Mouse (Mus musculus) layer of hippocampus, postnatal 14 days (tissue): ENCODE measurements around the gene Rarb. TPM values are rescaled to one million over a fixed set of nuclear protein-coding genes. Genes with fewer than 3 reads are reported as not detected.
"Not testable (repeated sequence)": the region's sequence is repeated elsewhere in the genome, so short reads cannot be mapped to it uniquely, and the experiment has no call there.

Experiments used
- DNase-seq, 2 experiments: peaks; one replicate each; pipeline ENCODE4 v3.0.0; 2021 to 2022; ENCODE audit warnings: low spot score in 2 of 2, mixed read lengths in 1 of 2
- long read RNA-seq, 2 experiments: library from polyadenylated mRNA; stranded (forward); transcript quantifications; one replicate each; pipeline ENCODE4 v2.0.0; 2021
- total RNA-seq, 2 experiments: library from RNA; stranded (reverse); gene quantifications; 2 replicates each; pipeline ENCODE4 v1.2.3; 2021

Rarb gene
- total RNA-seq = 10 to 100 TPM in 1 of 2 experiments, 1 to 10 TPM in 1; 8.9 to 11.5 TPM
- long read RNA-seq, experiment 1, transcript Rarb-201 (8 exons, 3,108 nt) = major isoform, 8 of 8 reads
- long read RNA-seq, experiment 1, partial matches to known transcripts = 0 of 8 reads
- long read RNA-seq, experiment 1, other reads (novel, unspliced or antisense) = 0 of 8 reads
- long read RNA-seq, experiment 2, transcript Rarb-201 (8 exons, 3,108 nt) = major isoform, 7 of 9 reads
- long read RNA-seq, experiment 2, partial matches to known transcripts = 1 of 9 reads
- long read RNA-seq, experiment 2, other reads (novel, unspliced or antisense) = 1 of 9 reads

DNA sequence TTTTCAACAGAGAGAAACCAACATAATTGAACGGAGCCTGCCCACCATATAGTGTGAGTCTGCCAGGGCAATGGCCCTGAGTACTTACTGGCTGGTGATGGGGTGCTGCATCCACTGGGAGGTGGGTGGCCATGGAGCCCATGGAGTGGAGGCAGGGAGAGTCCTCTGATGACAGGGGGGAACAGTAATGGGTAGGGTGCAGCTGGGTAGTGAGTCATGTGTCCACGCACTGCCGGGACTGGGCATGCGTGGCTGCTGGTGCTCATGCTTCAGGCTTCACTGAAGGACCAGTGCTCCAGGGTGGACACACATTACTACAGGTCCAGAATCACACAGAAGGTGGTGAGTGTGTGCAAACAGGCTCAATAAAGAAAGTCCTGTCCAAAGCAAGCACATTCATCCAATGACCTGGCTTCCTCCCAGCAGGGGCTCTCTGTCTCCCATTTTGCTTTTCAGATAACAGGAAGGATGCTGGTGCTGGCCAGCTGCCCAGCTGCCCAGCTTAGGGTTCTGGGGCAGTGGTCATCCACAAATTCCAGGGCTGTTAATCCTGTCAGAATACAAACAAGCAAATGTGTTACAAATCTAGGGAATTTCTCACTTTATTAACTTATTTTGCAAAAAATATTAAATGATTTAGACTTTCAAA, at the start of gene Rarb:
Gene Rarb (minus strand): TSS at position 555 of the 649 bp plus-strand sequence.
- no peak for DNase-seq

DNA sequence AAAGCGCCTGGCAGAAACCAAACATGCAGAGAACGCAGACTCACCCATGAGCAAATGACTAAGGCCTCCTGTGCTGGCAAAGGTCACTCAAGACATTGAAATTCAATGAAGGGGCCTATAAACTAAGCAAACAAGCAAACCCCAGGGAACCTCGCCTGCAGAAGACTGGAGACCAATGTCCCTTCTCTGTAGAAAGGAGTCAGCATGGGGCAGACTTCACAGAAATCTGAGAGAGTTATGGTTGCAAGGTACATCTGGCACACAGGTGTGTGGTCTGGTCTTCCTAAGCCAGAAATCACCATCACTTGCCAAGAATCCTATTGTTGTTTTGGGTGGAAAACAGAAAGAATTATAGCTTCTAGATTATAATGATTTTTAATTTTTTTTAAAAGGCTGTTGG, 23.1 kb upstream of the Rarb start:
- DNase-seq = no peak

DNA sequence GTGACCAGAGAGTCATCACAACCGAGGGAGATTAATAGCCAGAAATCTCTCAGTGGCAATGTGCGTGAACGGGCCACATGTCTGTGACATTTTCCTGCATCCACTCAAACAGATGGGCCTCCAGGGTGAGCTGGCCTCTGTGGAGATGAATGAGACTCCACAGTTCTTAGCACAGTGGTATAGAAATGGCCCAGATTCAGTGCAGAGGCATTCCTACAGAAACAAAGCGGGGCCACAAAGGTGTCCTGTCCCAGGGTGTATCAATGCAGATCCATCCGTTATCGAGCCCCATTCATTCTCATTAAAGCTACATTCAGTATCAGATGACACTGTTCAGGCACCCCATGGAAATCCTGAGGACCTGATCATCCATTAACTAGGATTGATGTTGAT, 22.6 kb upstream of the Rarb start:
- peak in 1 of 2 experiments; percentile 20 for DNase-seq

DNA sequence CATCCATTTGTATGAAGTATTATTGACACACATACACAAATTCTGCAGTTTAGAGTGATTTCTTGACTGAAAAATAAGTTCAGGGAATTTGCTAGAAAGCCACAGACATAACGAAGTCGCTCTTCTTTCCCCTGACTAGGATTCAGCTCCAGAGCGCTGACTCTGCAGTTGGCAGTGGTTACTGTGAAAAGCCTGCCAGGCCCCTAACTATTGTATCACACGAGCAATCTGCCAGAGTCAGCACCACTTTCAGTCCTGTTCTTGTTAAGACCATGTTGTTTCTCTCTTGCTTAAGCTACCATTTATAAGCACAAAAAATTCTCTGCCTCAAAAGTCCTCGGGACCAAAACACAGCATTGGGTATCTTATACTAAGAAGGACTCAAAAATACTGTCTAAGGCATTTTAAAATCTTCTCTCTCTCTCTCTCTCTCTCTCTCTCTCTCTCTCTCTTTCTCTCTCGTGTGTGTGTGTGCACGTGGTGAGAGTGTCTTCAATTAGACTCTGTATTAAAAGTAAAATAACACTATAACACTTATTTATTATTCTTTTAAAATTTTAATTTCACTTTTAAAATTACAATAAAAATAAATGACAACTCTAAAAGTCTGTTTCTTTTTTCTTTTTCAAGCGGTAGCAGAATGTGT, 22.1 kb upstream of the Rarb start:
- peak; percentile 50 to 89 for DNase-seq

DNA sequence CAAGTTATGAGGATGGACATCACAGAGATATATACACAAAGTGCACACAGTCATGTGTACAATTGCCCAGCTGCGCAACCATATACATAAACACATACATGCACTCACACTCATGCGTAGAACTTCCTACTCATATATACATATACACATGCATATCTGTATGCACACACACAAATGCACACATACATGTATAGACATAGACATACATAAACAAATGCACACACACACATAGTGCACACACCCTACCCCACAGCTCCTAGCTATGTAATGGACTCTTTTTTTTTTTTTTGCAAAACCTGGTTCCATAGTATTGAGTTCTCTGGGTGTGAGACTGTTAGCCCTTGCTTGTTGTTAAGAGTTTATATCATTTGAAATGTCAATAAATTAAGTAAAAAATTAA, 21.2 kb upstream of the Rarb start:
- DNase-seq = no peak

DNA sequence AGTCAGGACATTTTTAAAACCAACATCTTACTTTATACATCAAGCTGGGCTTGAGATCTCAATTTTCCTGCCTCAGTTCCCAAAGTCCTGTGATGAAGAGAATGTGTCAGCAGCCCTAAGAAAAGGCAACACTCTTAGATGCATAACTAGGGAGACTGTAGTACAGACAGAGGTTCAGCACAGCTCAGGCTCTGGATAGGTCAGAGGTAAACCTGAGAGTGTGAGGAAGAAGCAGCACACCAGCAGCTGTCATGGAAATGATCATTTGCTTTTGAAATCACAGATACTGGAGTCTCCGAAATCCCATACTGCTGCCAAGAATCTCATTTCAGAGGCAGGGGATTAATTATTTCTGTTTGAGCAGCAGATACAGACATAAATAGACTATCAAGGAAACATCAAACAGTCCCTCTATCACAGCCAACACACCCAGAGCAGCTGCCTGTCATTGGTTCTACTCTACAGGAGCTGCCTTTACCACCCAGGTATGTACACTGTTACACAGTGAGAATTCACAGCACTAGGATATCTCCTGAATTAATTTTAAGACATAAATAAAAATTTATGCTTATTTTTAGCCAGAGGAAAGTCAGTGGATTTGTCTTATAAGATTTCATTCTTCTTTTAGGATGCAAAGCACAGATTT, 3.7 kb downstream of the Rarb start:
- DNase-seq = no peak

DNA sequence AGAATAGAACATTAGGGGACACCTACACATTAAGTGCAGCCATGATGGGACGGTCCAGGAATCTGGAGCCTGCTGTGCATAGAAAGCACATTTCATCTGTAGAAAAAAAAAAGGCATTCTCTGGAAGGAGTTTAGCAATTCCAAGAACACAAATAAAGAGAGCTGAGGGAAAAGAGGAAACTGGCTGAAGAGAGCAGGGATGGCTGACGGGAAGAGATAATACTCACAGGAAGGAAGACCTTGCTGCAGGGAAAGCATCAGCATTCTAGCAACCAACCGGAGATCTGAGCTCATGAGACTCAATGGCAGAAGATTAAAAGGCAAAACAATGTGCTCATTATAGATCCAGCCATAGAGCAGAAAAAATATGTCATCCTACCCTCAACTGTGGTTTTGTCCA, 12.8 kb downstream of the Rarb start:
- no peak for DNase-seq

DNA sequence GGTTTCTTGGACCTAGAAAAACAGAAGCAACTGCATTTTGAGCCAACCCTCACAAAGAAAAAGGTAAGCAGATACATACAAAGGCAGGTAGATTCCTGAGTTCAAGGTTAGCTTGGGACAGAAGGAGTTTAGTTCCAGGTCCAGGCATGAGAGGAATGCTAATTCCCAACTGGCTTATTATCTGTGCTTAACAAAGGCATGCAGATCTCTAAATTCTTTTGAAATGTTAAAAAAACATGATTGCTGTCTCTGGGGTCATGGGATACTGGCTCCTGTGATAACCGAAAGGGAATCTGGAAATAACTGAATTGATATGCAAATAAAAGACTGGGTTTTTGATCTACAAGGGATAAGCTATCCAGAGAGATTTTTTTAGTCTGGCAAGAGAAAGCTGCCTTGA, 28.8 kb downstream of the Rarb start:
- DNase-seq = no peak

DNA sequence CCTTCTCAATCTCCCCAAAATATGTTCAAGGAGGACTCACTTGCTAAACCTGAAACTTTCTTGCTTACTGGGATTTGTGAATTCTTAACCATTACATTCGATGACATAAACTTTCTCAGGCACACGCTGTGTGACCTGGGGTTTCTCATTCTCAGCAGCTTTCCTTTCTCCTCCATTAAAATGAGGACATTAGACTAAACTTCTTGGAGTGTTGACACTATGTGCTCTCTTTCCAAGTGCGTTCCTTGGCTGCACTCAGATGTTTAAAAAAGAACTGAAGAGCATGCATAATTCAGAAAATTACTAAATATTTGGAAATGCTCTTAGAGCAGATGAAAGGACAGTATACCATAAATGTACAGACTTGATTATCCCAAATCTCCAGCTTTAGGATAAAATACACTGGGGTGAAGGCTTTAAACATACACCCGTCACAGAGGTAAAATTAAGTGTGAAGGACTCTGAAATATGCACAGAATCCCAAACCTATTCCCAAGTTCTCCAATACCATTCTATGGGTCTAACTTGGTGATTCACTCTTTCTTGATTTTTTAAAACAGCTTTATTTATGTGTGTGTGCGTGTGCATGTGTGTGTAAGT, 36.9 kb downstream of the Rarb start:
- DNase-seq = no peak

DNA sequence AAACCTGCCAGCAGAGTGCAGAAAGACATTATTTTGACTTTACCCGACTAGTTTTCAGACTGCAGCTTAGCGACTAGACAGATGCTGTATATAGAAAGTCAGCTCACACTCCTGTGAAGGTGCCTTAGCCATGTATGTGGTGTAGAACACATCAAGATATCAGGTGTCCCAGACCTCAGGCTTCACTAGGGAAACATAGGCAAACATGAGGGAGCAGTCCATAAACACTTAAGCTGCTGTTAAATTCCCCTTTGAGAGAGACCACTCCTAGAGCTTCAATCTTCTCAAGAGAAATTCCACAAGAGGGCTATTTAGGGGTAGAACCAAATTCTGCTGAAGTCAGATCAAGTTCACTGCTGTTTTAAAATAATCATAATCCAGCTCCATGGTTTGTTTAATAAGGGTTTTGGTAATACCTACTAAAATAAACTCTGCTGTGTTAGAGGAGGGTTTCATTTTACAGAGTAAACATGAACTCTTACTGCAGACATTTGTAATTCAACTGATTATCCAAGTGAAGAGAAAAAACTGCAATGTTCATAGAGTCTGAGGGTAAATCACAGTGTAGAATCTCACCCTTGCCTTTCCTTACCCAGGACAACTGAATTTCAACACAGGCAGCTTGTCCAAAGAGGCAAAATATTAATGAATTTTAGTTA, 42.1 kb downstream of the Rarb start:
- DNase-seq = no peak

DNA sequence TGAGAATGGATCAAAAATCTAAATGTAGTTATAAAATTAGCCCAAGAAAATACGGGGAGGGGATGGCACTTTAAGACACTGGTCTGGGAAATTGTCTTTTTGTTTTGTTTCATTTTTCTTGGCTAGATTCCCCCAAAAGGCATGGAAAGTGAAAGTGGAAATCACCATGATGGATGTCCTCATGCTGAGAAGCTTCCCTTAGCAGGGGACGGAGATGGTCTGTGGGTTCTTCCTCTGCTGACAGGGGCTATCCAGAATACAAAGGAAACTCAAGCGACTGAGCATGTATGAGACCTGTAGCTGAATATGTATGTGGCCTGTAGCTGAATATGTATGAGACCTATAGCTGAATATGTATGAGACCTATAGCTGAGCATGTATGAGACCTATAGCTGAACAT, 46.0 kb downstream of the Rarb start:
- no peak for DNase-seq

DNA sequence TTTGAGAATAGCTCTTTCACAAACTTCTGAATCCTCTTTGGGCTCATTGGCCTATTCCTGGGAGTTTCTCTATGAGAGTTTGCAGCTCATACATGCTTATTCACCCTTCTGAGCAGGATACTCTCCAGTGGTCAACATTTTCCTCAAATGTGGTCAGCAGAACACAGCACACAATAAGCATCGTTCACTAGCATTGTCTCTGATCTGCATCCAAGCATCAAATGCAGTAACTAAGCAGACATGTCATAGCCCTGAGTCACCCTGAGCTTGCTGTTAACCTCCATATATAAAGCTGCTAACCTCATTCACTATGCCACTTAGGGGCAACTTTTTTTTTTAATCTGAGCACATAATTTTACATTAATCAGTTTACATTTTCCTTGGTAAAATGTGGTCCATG, 53.1 kb downstream of the Rarb start:
- no peak for DNase-seq

DNA sequence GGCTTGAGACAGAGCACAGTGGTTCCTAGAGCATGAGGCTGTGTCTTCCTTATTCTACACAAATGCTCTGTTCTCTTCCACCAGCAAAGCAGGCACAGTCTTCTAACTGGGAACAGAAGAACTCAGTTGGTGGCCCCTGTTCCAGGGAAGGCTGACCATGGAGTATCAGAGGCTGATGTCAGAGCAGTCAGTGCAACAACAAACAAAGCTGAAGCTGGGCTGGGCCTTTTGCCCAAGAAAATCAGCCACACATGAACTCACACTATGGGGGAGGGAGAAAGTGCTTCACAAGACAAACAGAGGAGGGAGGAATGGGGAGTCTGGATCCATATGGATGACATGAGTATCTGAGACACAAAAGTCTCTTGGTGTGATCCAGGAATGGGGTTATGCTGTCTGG, 56.2 kb downstream of the Rarb start:
- DNase-seq = no peak

DNA sequence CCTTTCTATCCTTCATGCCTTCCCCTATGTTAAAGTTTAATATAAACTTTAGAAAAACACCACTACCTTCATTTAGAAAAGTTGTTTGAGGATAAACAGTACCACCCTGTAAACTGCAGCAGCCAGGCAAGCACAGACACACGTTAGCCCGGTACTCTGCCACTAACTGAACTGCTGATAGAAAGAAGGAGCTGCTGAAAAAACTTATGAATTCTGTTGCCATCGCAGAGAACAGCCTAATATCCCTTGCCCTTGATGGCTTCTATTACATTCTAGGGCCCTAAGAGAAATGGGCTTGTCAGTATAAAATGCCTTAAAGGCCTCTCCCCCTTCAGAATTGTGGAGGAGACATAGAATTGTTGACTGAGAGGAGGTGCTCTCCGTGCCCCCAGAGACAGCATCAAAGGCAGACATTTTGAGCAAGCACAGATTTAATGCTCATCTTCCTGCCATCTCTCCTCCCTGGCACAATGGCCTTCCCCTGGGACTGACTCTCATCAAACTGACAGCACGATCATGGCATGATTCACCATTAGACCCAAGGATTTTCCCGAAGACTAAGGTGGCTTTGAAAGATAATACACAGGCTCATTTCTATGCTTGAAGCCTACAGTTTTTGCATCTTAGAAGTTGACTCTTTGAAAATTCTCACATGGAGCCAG, 60.1 kb downstream of the Rarb start:
- no peak for DNase-seq

DNA sequence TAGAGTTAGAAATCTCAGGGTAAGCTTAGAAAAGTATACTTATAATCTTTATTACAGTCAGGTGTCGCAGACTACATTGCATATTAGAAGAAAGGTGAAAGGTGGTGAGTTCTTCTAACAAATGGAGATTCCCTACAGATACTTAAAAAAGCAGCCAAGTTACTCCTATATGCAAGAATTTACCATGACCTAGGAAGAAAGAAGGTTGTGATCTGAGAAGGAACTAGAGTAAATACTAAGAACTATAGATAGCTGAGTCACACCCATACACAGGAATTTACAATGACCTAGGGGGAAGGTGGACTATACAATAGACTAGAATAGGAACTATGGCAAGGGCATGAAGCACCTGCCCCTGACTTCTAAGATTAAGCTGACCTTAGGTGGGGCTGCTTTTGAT, 63.4 kb downstream of the Rarb start:
- not testable (repeated sequence) for DNase-seq

DNA sequence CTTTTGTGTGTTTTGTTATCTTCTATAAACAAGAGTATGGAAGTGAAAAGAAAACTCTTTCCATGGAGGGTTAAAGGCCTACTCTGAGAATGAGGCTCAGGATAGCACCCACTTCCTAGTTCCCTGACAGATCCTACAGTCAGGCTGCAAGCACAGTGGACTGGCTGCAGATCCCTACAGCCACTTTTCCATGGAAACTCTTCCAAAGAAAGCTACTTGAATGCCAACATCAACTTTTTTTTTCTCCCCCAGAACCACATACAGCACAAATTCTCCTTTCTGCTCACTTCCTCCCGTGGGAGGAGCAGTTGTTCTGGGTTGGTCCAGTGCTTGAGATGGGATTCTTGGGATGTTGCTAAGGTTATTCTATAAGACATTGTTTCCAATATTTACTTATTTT, 66.3 kb downstream of the Rarb start:
- DNase-seq = no peak

DNA sequence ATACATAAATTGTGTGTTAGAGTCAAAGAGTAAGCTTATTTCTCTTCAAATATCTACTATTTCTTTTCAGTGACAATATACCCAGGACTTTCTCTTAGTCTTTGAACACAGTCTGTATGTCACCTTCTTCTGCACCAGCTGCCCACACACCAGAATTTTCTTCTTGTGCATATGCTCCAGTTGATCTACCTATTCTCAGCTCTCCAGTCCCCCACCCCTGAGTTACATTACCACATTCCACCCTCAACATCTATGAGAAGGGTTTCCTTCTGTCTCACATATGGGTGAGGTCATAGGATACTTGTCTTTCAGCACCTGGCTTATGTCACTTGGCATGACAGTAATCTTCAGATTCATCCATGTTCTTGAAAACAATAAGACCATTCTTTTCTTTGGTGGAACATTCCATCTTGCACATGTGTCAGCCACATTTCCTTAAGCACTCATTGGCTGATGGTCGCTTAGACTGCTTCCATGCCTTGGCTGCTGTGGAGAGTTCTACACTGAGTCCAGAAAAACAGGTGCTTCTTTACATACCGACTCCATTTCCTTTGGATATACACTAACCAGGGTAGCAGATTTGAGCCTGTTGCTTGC, 71.9 kb downstream of the Rarb start:
- DNase-seq = no peak

DNA sequence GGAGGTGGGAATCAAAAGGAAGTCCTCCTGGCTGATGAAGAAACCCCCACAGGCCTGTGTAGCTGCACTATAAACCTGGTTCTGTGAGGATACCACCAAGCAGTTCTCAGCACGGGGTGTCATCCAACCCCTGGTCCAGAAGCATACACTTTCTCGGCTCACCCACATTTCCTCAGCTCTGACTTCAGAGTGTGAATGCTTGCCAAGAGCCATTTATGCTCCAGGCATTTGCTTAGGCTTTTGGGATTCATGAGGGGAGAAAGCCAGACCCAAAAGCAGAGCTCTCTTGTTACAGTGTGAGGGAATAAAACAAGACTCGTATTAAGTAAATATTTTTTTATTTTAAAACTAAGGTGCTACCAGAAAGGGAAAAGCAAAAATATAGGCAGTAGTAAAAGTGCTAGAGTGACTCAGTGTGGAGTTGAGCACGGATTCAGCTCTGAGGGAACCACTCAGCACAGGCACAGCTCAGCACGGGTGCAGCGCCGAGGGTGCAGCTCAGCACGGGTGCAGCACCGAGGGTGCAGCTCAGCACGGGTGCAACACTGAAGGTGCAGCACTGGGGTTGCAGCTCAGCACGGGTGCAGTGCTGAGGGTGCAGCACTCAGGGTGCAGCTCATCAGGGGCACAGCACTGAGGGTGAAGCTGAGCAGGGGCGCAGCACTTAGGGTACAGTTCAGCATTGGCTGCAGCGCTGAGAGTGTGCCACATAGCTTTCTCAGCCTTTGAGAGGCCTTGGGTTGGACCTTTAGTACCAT, 77.8 kb downstream of the Rarb start:
- DNase-seq = no peak

DNA sequence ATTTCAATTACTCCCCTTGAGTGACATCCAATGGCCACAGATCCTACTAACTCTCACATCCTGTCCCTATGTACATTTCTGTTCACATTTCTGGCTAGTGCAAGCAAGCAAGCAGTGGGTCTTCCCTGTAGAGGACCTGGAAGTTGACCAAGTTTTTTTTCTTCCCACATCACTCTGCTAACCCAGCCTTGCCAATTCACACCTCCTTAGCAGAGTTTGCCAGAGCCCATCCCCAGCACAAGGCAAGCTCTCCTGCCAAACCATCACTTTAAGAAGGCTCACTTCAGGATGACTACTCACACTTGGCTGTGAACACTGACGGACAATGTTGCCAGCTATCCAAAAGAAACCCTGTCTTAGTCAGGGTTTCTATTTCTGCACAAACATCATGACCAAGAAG, 80.4 kb downstream of the Rarb start:
- DNase-seq = no peak
